Mouse (Mus musculus) CD4-positive naive resting alpha-beta T cell, adult 76 days (primary cell): ENCODE measurements around the gene Kif5c. TPM values are rescaled to one million over a fixed set of nuclear protein-coding genes. Genes with fewer than 3 reads are reported as not detected.

Experiments used
- total RNA-seq: library from RNA; stranded (reverse); gene quantifications from one replicate; pipeline ENCODE4 v1.2.4, GENCODE M21; 2023

The Kif5c gene
- 3.2 TPM for total RNA-seq

GRCm38 (mm10) chr2:49618829-49619718, at the start of gene Kif5c:
TSS of gene Kif5c (plus strand) at chr2:49619298.

GRCm38 (mm10) chr2:49787376-49788050, 168.4 kb downstream of the Kif5c start, which contains the start of gene Lypd6b:
TSS of gene Lypd6b (plus strand) at chr2:49787688.

Other genes with a start within 250 kb of the Kif5c start
- gene Epc2, start 167.8 kb upstream of the Kif5c start, total RNA-seq = 81.5 TPM
- gene Lypd6b, start 168.4 kb downstream of the Kif5c start, total RNA-seq = 12.2 TPM